Mouse (Mus musculus): ENCODE data around the gene Actn4. TPM values are rescaled to one million over a fixed set of nuclear protein-coding genes. Genes with fewer than 3 reads are reported as not detected.
"Not testable (repeated sequence)": the region's sequence is repeated elsewhere in the genome, so short reads cannot be mapped to it uniquely, and the experiment has no call there.

Actn4 gene
- total RNA-seq, 2 experiments from 2014 or later, result 151 to 160 TPM

- peak; percentile 56 to 86 for DNase-seq (ENCODE audit: extremely low spot score in 1 of 2, low spot score in 2 of 2)
- intact Hi-C loops (cut with DNase I), result loop anchor here (2.0 kb wide), 1 partner anchor 68 kb away; no protein-coding TSS in a partner anchor
Measured at GRCm38 (mm10) chr7:28972542-28972985, 10.4 kb upstream of the Actn4 start.

- intact Hi-C loops (cut with DNase I), result loop anchor here (2.0 kb wide), 1 partner anchor 69 kb away; no protein-coding TSS in a partner anchor
- no peak for DNase-seq (ENCODE audit: extremely low spot score in 1 of 2, low spot score in 2 of 2)
Measured at GRCm38 (mm10) chr7:28971770-28972269, 9.7 kb upstream of the Actn4 start.

GRCm38 (mm10) chr7:28971029-28971428, 8.9 kb upstream of the Actn4 start:
- no peak for DNase-seq (ENCODE audit: extremely low spot score in 1 of 2, low spot score in 2 of 2)
- intact Hi-C loops (cut with DNase I), result no loop called here

- no peak for DNase-seq (ENCODE audit: extremely low spot score in 1 of 2, low spot score in 2 of 2)
- intact Hi-C loops (cut with DNase I), result loop anchor here (10.0 kb wide), 1 partner anchor 185 kb away; the partner anchor contains the start of gene Rinl
Measured at GRCm38 (mm10) chr7:28969672-28970394, 7.7 kb upstream of the Actn4 start.

- intact Hi-C loops (cut with DNase I), result loop anchor here (10.0 kb wide), 1 partner anchor 184 kb away; the partner anchor contains the start of gene Rinl
- DNase-seq (ENCODE audit: extremely low spot score in 1 of 2, low spot score in 2 of 2), result no peak
Measured at GRCm38 (mm10) chr7:28969271-28969670, 7.1 kb upstream of the Actn4 start.

- intact Hi-C loops (cut with DNase I), result loop anchor here (10.0 kb wide), 1 partner anchor 183 kb away; the partner anchor contains the start of gene Rinl
- not testable (repeated sequence) for DNase-seq (ENCODE audit: extremely low spot score in 1 of 2, low spot score in 2 of 2)
Measured at GRCm38 (mm10) chr7:28968120-28968519, 6.0 kb upstream of the Actn4 start.

- DNase-seq (ENCODE audit: extremely low spot score in 1 of 2, low spot score in 2 of 2), result no peak
- intact Hi-C loops (cut with DNase I), result loop anchor here (10.0 kb wide), 1 partner anchor 182 kb away; the partner anchor contains the start of gene Rinl
Measured at GRCm38 (mm10) chr7:28966751-28967505, 4.8 kb upstream of the Actn4 start.

- intact Hi-C loops (cut with DNase I), result loop anchor here (10.0 kb wide), 1 partner anchor 181 kb away; the partner anchor contains the start of gene Rinl
- no peak for DNase-seq (ENCODE audit: extremely low spot score in 1 of 2, low spot score in 2 of 2)
Measured at GRCm38 (mm10) chr7:28966181-28966580, 4.0 kb upstream of the Actn4 start.

- intact Hi-C loops (cut with DNase I), result loop anchor here (10.0 kb wide), 1 partner anchor 181 kb away; the partner anchor contains the start of gene Rinl
- DNase-seq (ENCODE audit: extremely low spot score in 1 of 2, low spot score in 2 of 2), result no peak
Measured at GRCm38 (mm10) chr7:28965346-28965840, 3.3 kb upstream of the Actn4 start.

GRCm38 (mm10) chr7:28963399-28963923, 1.3 kb upstream of the Actn4 start:
- intact Hi-C loops (cut with DNase I), result loop anchor here (5.0 to 10.0 kb wide), 2 partner anchors 41 to 179 kb away; partner anchors contain the start of gene Rinl
- DNase-seq (ENCODE audit: extremely low spot score in 1 of 2, low spot score in 2 of 2), result no peak

- no peak for DNase-seq (ENCODE audit: extremely low spot score in 1 of 2, low spot score in 2 of 2)
- intact Hi-C loops (cut with DNase I), result loop anchor here (5.0 to 10.0 kb wide), 2 partner anchors 39 to 177 kb away; partner anchors contain the start of gene Rinl
Measured at GRCm38 (mm10) chr7:28961584-28961926, 585 bp downstream of the Actn4 start.

- intact Hi-C loops (cut with DNase I), result loop anchor here (5.0 to 10.0 kb wide), 2 partner anchors 38 to 176 kb away; partner anchors contain the start of gene Rinl
- no peak for DNase-seq (ENCODE audit: extremely low spot score in 1 of 2, low spot score in 2 of 2)
Measured at GRCm38 (mm10) chr7:28960354-28961046, 1.6 kb downstream of the Actn4 start.

- DNase-seq (ENCODE audit: extremely low spot score in 1 of 2, low spot score in 2 of 2), result no peak
- intact Hi-C loops (cut with DNase I), result loop anchor here (5.0 to 10.0 kb wide), 2 partner anchors 37 to 175 kb away; partner anchors contain the start of gene Rinl
Measured at GRCm38 (mm10) chr7:28959505-28960045, 2.6 kb downstream of the Actn4 start.

GRCm38 (mm10) chr7:28958770-28959169, 3.4 kb downstream of the Actn4 start:
- intact Hi-C loops (cut with DNase I), result no loop called here
- DNase-seq (ENCODE audit: extremely low spot score in 1 of 2, low spot score in 2 of 2), result no peak

- no peak for DNase-seq (ENCODE audit: extremely low spot score in 1 of 2, low spot score in 2 of 2)
- intact Hi-C loops (cut with DNase I), result no loop called here
Measured at GRCm38 (mm10) chr7:28957997-28958725, 4.0 kb downstream of the Actn4 start.

- DNase-seq (ENCODE audit: extremely low spot score in 1 of 2, low spot score in 2 of 2), result no peak
- intact Hi-C loops (cut with DNase I), result no loop called here
Measured at GRCm38 (mm10) chr7:28957286-28957685, 4.9 kb downstream of the Actn4 start.

GRCm38 (mm10) chr7:28956270-28956669, 5.9 kb downstream of the Actn4 start:
- intact Hi-C loops (cut with DNase I), result no loop called here
- DNase-seq (ENCODE audit: extremely low spot score in 1 of 2, low spot score in 2 of 2), result no peak
